Mouse (Mus musculus): ENCODE results near the gene Pitpna. TPM values are rescaled to one million over a fixed set of nuclear protein-coding genes. Genes with fewer than 3 reads are reported as not detected.

Pitpna gene
- polyA plus RNA-seq, 1 experiment from 2014 or later = 30.7 TPM

GRCm38 (mm10) chr11:75644684-75645083 is 56.8 kb downstream of the Pitpna start:
- Histone ChIP-seq H3K4me3 (replicated peaks) (no peak overlapping the region), H3K9me3 (replicated peaks) (no peaks in the 10 kb centered on the region), H3K4me1 (replicated peaks) (peaks cover 23% of the 10 kb centered on the region), H3K9ac (no peak overlapping the region), H3K4me2 (no peak overlapping the region), H3K36me3 (replicated peaks) (peaks cover 6% of the 10 kb centered on the region), H3K27ac (replicated peaks) (no peak overlapping the region), H3K27me3 (no peaks in the 10 kb centered on the region)
- ATAC-seq (ENCODE audit: insufficient read depth) = no peak
- WGBS (ENCODE audit: insufficient replicate concordance) = 28% methylated on average over 9 of the region's 9 CpGs

- H3K27ac ChIP-seq (replicated peaks) = no peak overlapping the region
- 60% methylated on average over 6 of the region's 6 CpGs for WGBS (ENCODE audit: insufficient replicate concordance)
- H3K27me3 ChIP-seq = no peaks in the 10 kb centered on the region
- H3K9ac ChIP-seq = no peak overlapping the region
- no peaks in the 10 kb centered on the region for H3K9me3 ChIP-seq (replicated peaks)
- ATAC-seq (ENCODE audit: insufficient read depth) = no peak
- peaks cover 6% of the 10 kb centered on the region for H3K36me3 ChIP-seq (replicated peaks)
- no peak overlapping the region for H3K4me2 ChIP-seq
- no peak overlapping the region for H3K4me3 ChIP-seq (replicated peaks)
- peaks cover 52% of the 10 kb centered on the region for H3K4me1 ChIP-seq (replicated peaks)
Measured at GRCm38 (mm10) chr11:75647681-75648211, 59.8 kb downstream of the Pitpna start.

- Histone ChIP-seq H3K4me1 (replicated peaks) (peaks cover 66% of the 10 kb centered on the region), H3K27ac (replicated peaks) (peak overlapping the region; percentile 55), H3K27me3 (no peaks in the 10 kb centered on the region), H3K4me2 (no peak overlapping the region), H3K4me3 (replicated peaks) (no peak overlapping the region), H3K9me3 (replicated peaks) (no peaks in the 10 kb centered on the region), H3K36me3 (replicated peaks) (peaks cover 6% of the 10 kb centered on the region), H3K9ac (no peak overlapping the region)
- ATAC-seq (ENCODE audit: insufficient read depth) = no peak
- 32% methylated on average over 4 of the region's 4 CpGs for WGBS (ENCODE audit: insufficient replicate concordance)
Measured at GRCm38 (mm10) chr11:75649155-75649561, 61.3 kb downstream of the Pitpna start.

GRCm38 (mm10) chr11:75650311-75650710 is 62.4 kb downstream of the Pitpna start, which contains the start of gene Myo1c:
Gene Myo1c, plus strand, starts transcription at chr11:75650504.
- H3K4me3 ChIP-seq (replicated peaks) = peak within 1 kb of the TSS; percentile 83
- peaks cover 72% of the 10 kb centered on the region for H3K4me1 ChIP-seq (replicated peaks)
- peak within 1 kb of the TSS; percentile 90 for H3K9ac ChIP-seq
- no peak for ATAC-seq (ENCODE audit: insufficient read depth)
- peak within 1 kb of the TSS; percentile 92 for H3K27ac ChIP-seq (replicated peaks)
- H3K4me2 ChIP-seq = peak within 1 kb of the TSS; percentile 100
- H3K27me3 ChIP-seq = no peaks in the 10 kb centered on the region
- WGBS (ENCODE audit: insufficient replicate concordance) = 69% methylated on average over 7 of the region's 7 CpGs
- peaks cover 6% of the 10 kb centered on the region for H3K36me3 ChIP-seq (replicated peaks)
- H3K9me3 ChIP-seq (replicated peaks) = no peaks in the 10 kb centered on the region

- Histone ChIP-seq H3K36me3 (replicated peaks) (no peaks in the 10 kb centered on the region; the same call in none of the 2 replicates), H3K9me3 (replicated peaks) (no peaks in the 10 kb centered on the region), H3K27me3 (no peaks in the 10 kb centered on the region), H3K27ac (replicated peaks) (peak overlapping the region; percentile 92), H3K4me1 (replicated peaks) (peaks cover 79% of the 10 kb centered on the region), H3K9ac (peak overlapping the region; percentile 90), H3K4me2 (peak overlapping the region; percentile 100), H3K4me3 (replicated peaks) (peak overlapping the region; percentile 83)
- WGBS (ENCODE audit: insufficient replicate concordance) = 21% methylated on average over 13 of the region's 13 CpGs
- ATAC-seq (ENCODE audit: insufficient read depth) = no peak
Measured at GRCm38 (mm10) chr11:75650958-75651425, 63.1 kb downstream of the Pitpna start.

GRCm38 (mm10) chr11:75651426-75652221 is 63.7 kb downstream of the Pitpna start:
- H3K4me3 ChIP-seq (replicated peaks) = peak overlapping the region; percentile 83
- under 1% methylated on average over 54 of the region's 54 CpGs for WGBS (ENCODE audit: insufficient replicate concordance)
- no peaks in the 10 kb centered on the region for H3K27me3 ChIP-seq
- peak overlapping the region; percentile 92 for H3K27ac ChIP-seq (replicated peaks)
- ATAC-seq (ENCODE audit: insufficient read depth) = peak; percentile 82
- peak overlapping the region; percentile 90 for H3K9ac ChIP-seq
- H3K4me1 ChIP-seq (replicated peaks) = peaks cover 85% of the 10 kb centered on the region
- H3K4me2 ChIP-seq = peak overlapping the region; percentile 100
- H3K36me3 ChIP-seq (replicated peaks) = no peaks in the 10 kb centered on the region; the same call in none of the 2 replicates
- H3K9me3 ChIP-seq (replicated peaks) = no peaks in the 10 kb centered on the region

GRCm38 (mm10) chr11:75652222-75652941 is 64.5 kb downstream of the Pitpna start:
- peaks cover 93% of the 10 kb centered on the region for H3K4me1 ChIP-seq (replicated peaks)
- 23% methylated on average over 20 of the region's 20 CpGs for WGBS (ENCODE audit: insufficient replicate concordance)
- ATAC-seq (ENCODE audit: insufficient read depth) = no peak
- H3K27me3 ChIP-seq = no peaks in the 10 kb centered on the region
- H3K4me2 ChIP-seq = peak overlapping the region; percentile 100
- no peaks in the 10 kb centered on the region for H3K9me3 ChIP-seq (replicated peaks)
- peaks cover 2% of the 10 kb centered on the region for H3K36me3 ChIP-seq (replicated peaks)
- H3K9ac ChIP-seq = peak overlapping the region; percentile 90
- H3K4me3 ChIP-seq (replicated peaks) = peak overlapping the region; percentile 83
- H3K27ac ChIP-seq (replicated peaks) = peak overlapping the region; percentile 92

- peak overlapping the region; percentile 92 for H3K27ac ChIP-seq (replicated peaks)
- peak overlapping the region; percentile 90 for H3K9ac ChIP-seq
- ATAC-seq (ENCODE audit: insufficient read depth) = no peak
- peak overlapping the region; percentile 100 for H3K4me2 ChIP-seq
- peak overlapping the region; percentile 83 for H3K4me3 ChIP-seq (replicated peaks)
- WGBS (ENCODE audit: insufficient replicate concordance) = 20% methylated on average over 14 of the region's 14 CpGs
- H3K4me1 ChIP-seq (replicated peaks) = peaks cover 92% of the 10 kb centered on the region
- H3K9me3 ChIP-seq (replicated peaks) = no peaks in the 10 kb centered on the region
- H3K27me3 ChIP-seq = no peaks in the 10 kb centered on the region
- peaks cover 9% of the 10 kb centered on the region for H3K36me3 ChIP-seq (replicated peaks)
Measured at GRCm38 (mm10) chr11:75652942-75653684, 65.2 kb downstream of the Pitpna start.

GRCm38 (mm10) chr11:75653781-75654470 is 66.0 kb downstream of the Pitpna start:
- Histone ChIP-seq H3K4me1 (replicated peaks) (peaks cover 85% of the 10 kb centered on the region), H3K9me3 (replicated peaks) (no peaks in the 10 kb centered on the region), H3K4me3 (replicated peaks) (peak overlapping the region; percentile 83), H3K4me2 (peak overlapping the region; percentile 100), H3K27ac (replicated peaks) (peak overlapping the region; percentile 89), H3K27me3 (no peaks in the 10 kb centered on the region), H3K9ac (peak overlapping the region; percentile 81), H3K36me3 (replicated peaks) (peaks cover 17% of the 10 kb centered on the region)
- peak; percentile 59 for ATAC-seq (ENCODE audit: insufficient read depth)
- WGBS (ENCODE audit: insufficient replicate concordance) = under 1% methylated on average over 45 of the region's 45 CpGs
